24 mouse cellular contexts compared by ENCODE assay signal in genomic region chr4:120719152-120719551, GRCm38 (mm10). TPM values are rescaled to one million over a fixed set of nuclear protein-coding genes. Genes with fewer than 3 reads are reported as not detected.
A peak's percentile ranks its signal among the peaks of the same experiment; 100 is the strongest.
DNase-seq lines count a peak whose midpoint lies in the region; TF ChIP-seq lines count a peak whose summit lies in the region.
"Had no signal": no experiment of that assay in that cellular context is flagged by ENCODE, and none has a peak within 500 bp of the region (broad histone marks: within the 10 kb centered on the region; RNA-seq: fewer than 3 reads in every experiment).

No protein-coding gene starts in this region.

- H3K4me3 ChIP-seq in C2C12 (ENCODE audit: insufficient read depth, poor library complexity, severe bottlenecking) (no peak overlapping the region), myocyte (no peak overlapping the region)
- H3K4me3 ChIP-seq: erythroblast, embryonic 14.5 days; forebrain, embryonic 12.5 days; heart, embryonic 13.5 days; layer of hippocampus, adult 2 months; liver, embryonic 13.5 days; megakaryocyte, embryonic 14.5 days; midbrain, embryonic 12.5 days; neural tube, embryonic 13.5 days had no signal

- peak; percentile 14 for DNase-seq in 3T3-L1 (ENCODE audit: low read depth, low spot score)
- DNase-seq in embryo, embryonic 10.5 days (ENCODE audit: low spot score): peak; percentile 32
- DNase-seq in B cell, adult 2 months: no peak
- no peak for DNase-seq in left cerebral cortex, adult 11 months (ENCODE audit: low spot score)
- DNase-seq: adrenal gland, postnatal 10 days; cerebellum, adult 9-11 months; gastrocnemius, postnatal 10 days; heart, postnatal 10 days; kidney, adult 2 months; kidney, postnatal 36 days; left cerebral cortex, postnatal 4 days; liver, embryonic 13.5 days; lung, adult 18-20 months; lung, postnatal 4 days; thymus, postnatal 4 days had no signal

- H3K27me3 ChIP-seq in C2C12 (ENCODE audit: control insufficient read depth, insufficient read depth, insufficient read length) (no peaks in the 10 kb centered on the region), myocyte (ENCODE audit: control insufficient read depth, insufficient read depth, insufficient read length) (no peaks in the 10 kb centered on the region)

- TF ChIP-seq POLR2A in myocyte (IDR thresholded peaks at IDR 0.05; ENCODE audit: insufficient read length, low read depth): no peak

- H3K79me2 ChIP-seq in C2C12 (ENCODE audit: control insufficient read depth, insufficient read depth) (no peaks in the 10 kb centered on the region), myocyte (ENCODE audit: control insufficient read depth, insufficient read depth) (no peaks in the 10 kb centered on the region)

- no peak for TF ChIP-seq CTCF in C2C12 (IDR thresholded peaks at IDR 0.05; ENCODE audit: control insufficient read depth, insufficient read depth, insufficient read length)

- no peak overlapping the region for H3ac ChIP-seq in C2C12 (ENCODE audit: control insufficient read depth, insufficient read length, low read depth)
- no peak overlapping the region for H3ac ChIP-seq in myocyte (ENCODE audit: control insufficient read depth, insufficient read length)

- no peak overlapping the region for H3K4me2 ChIP-seq in myocyte (ENCODE audit: low read depth)
- H3K4me2 ChIP-seq: forebrain, embryonic 12.5 days; heart, embryonic 13.5 days; liver, embryonic 13.5 days; midbrain, embryonic 12.5 days; neural tube, embryonic 13.5 days had no signal

- H3K79me3 ChIP-seq in C2C12 (ENCODE audit: low read depth): no peaks in the 10 kb centered on the region

- H3K36me3 ChIP-seq in C2C12 (ENCODE audit: control insufficient read depth, insufficient read depth) (no peaks in the 10 kb centered on the region), myocyte (ENCODE audit: control insufficient read depth, insufficient read depth) (peaks cover 3% of the 10 kb centered on the region)
- H3K36me3 ChIP-seq: forebrain, embryonic 12.5 days; heart, embryonic 13.5 days; liver, embryonic 13.5 days; midbrain, embryonic 12.5 days; neural tube, embryonic 13.5 days had no signal

TF ChIP-seq in C2C12, 6 proteins besides CTCF, POLR2A, EP300 and RAD21:
- TF ChIP-seq MAX (IDR thresholded peaks at IDR 0.05) (no peak), MYOD1 (IDR thresholded peaks at IDR 0.05; ENCODE audit: control insufficient read depth, insufficient read length, low read depth) (peak; percentile 66)

TF ChIP-seq in myocyte, 11 proteins besides CTCF, POLR2A, EP300 and RAD21:
- TF ChIP-seq E2F4 (IDR thresholded peaks at IDR 0.05; ENCODE audit: insufficient read depth) (no peak), REST (IDR thresholded peaks at IDR 0.05; ENCODE audit: insufficient read depth, insufficient read length) (no peak), MYOD1 (IDR thresholded peaks at IDR 0.05; ENCODE audit: control insufficient read depth in 1 of 3, insufficient read length in 2 of 3, low read depth in 2 of 3) (peak in 1 of 3 experiments; percentile 80), TCF12 (IDR thresholded peaks at IDR 0.05; ENCODE audit: insufficient read depth, poor library complexity, severe bottlenecking) (no peak), USF1 (IDR thresholded peaks at IDR 0.05; ENCODE audit: low read depth) (no peak), POLR2AphosphoS2 (IDR thresholded peaks at IDR 0.05; ENCODE audit: insufficient read length, low read depth) (no peak), CEBPB (IDR thresholded peaks at IDR 0.05; ENCODE audit: insufficient read depth, poor library complexity, severe bottlenecking) (no peak), TCF3 (IDR thresholded peaks at IDR 0.05; ENCODE audit: insufficient read length, low read depth) (no peak), SRF (IDR thresholded peaks at IDR 0.05; ENCODE audit: control insufficient read depth, insufficient read length, low read depth) (no peak), MAX (IDR thresholded peaks at IDR 0.05; ENCODE audit: low read depth) (no peak), MYOG (IDR thresholded peaks at IDR 0.05; ENCODE audit: control insufficient read depth in 1 of 3, insufficient read depth in 1 of 3, insufficient read length in 2 of 3, low read depth in 2 of 3) (peak in 2 of 3 experiments; percentile 46 to 81)

RNA-seq across cellular contexts. Expression of gene Kcnq4, which starts 29.3 kb away (rescaled TPM):
- polyA plus RNA-seq in C2C12 (2012; fragmentation: generic; extraction: Trizol) (0.75 TPM), myocyte (2012; fragmentation: generic; extraction: Trizol) (23.1 TPM)
- polyA plus RNA-seq: erythroblast, embryonic 14.5 days had no signal

RNA-seq across cellular contexts. Expression of gene Cited4, which starts 52.8 kb away (rescaled TPM):
- polyA plus RNA-seq in C2C12 (2012; fragmentation: generic; extraction: Trizol): not detected
- polyA plus RNA-seq in myocyte (2012; fragmentation: generic; extraction: Trizol): not detected

Comparison
In these comparisons a context has a peak if more than half of its experiments do, and no peak if none do; other contexts are left out.
1. DNase-seq: peak in 3T3-L1 (single experiment) and embryo, embryonic 10.5 days (single experiment); none in B cell, adult 2 months (0 of 2) and left cerebral cortex, adult 11 months (single experiment).
2. RNA of gene Kcnq4, which starts 29.3 kb away (polyA plus RNA-seq): 23.1 TPM in myocyte (single experiment); 0.75 TPM in C2C12 (single experiment); every median in the first group is over 10 times any median in the second.